Mouse (Mus musculus) testis, adult 2 months (tissue): ENCODE measurements around the gene AU022252.

Experiments
- CTCF ChIP-seq: fragments of 200-500 bp; IDR thresholded peaks from 2 replicates; pipeline ENCODE4 v1.5.1; 2012; ENCODE audit warnings: low read depth, mild to moderate bottlenecking, inconsistent platforms, low read length, moderate library complexity; ENCODE audit not compliant: control insufficient read depth, insufficient read depth, insufficient replicate concordance
- POLR2A ChIP-seq: fragments of 200-500 bp; IDR thresholded peaks from 2 replicates; pipeline ENCODE4 v1.6.1; 2012; ENCODE audit warnings: low read depth, mild to moderate bottlenecking, inconsistent platforms, low read length, moderate library complexity; ENCODE audit not compliant: control insufficient read depth

DNA sequence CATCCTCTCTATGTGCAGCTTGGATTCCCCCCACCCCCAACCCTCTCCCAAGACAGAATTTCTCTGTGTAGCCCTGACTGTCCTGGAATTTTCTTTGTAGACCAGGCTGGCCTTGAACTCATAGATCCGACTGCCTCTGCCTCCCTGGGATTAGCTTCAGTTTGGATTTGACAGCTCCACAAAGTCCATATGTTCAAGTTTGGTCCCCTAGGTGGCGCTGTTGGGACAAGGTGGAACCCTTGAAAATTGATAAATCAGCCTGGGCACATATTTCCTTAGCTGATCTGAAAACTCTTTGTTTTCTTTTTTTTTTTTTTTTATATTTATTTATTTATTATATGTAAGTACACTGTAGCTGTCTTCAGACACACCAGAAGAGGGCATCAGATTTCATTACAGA, 75.3 kb downstream of the AU022252 start:
- TF ChIP-seq POLR2A (no peak), CTCF (peak; percentile 20; the same call in 1 of the 2 replicates)
